Mouse (Mus musculus) erythroblast, embryonic 14.5 days (primary cell): Measurements from ENCODE around the gene Tmed10. TPM values are rescaled to one million over a fixed set of nuclear protein-coding genes. Genes with fewer than 3 reads are reported as not detected.

Experiments used
- H3K27me3 ChIP-seq: 2 replicates; pipeline ENCODE4 v1.6.1; 2012; ENCODE audit warnings: inconsistent platforms; ENCODE audit not compliant: control insufficient read depth
- H3K36me3 ChIP-seq: 2 replicates; pipeline ENCODE4 v1.6.1; 2012; ENCODE audit warnings: mild to moderate bottlenecking, inconsistent platforms; ENCODE audit not compliant: control insufficient read depth
- H3K4me1 ChIP-seq: 2 replicates; pipeline ENCODE4 v1.6.1; 2012; ENCODE audit warnings: inconsistent platforms; ENCODE audit not compliant: control insufficient read depth
- H3K4me3 ChIP-seq: replicated peaks from 2 replicates; pipeline ENCODE3; 2012; ENCODE audit warnings: moderate library complexity, mild to moderate bottlenecking, inconsistent platforms
- H3K9me3 ChIP-seq: 2 replicates; pipeline ENCODE4 v1.6.1; 2012; ENCODE audit warnings: low read length, inconsistent platforms, mixed read lengths; ENCODE audit not compliant: control insufficient read depth
- GATA1 ChIP-seq: IDR thresholded peaks from 2 replicates; pipeline ENCODE4 v1.6.1; 2012; ENCODE audit warnings: low read length, inconsistent platforms, mixed read lengths
- TAL1 ChIP-seq: IDR thresholded peaks from 3 replicates; pipeline ENCODE4 v1.6.1; 2012; ENCODE audit warnings: low read length, inconsistent platforms, mixed read lengths
- polyA plus RNA-seq: library from polyadenylated mRNA; stranded (reverse); fragments of >175 nt; gene quantifications from 2 replicates; pipeline ENCODE4 v1.2.3, GENCODE M21; 2012

Tmed10 gene
- polyA plus RNA-seq, 1 experiment: 20.4 TPM

- Histone ChIP-seq H3K4me3 (no peak overlapping the region), H3K9me3 (no peaks in the 10 kb centered on the region), H3K36me3 (no peaks in the 10 kb centered on the region), H3K4me1 (peaks cover 2% of the 10 kb centered on the region), H3K27me3 (peaks cover 12% of the 10 kb centered on the region)
- TF ChIP-seq GATA1: no peak
- TF ChIP-seq TAL1: no peak
Measured at GRCm38 (mm10) chr12:85381570-85381969, 6.9 kb upstream of the Tmed10 start.

GRCm38 (mm10) chr12:85380942-85381341, 6.3 kb upstream of the Tmed10 start:
- no peaks in the 10 kb centered on the region for H3K9me3 ChIP-seq
- no peaks in the 10 kb centered on the region for H3K36me3 ChIP-seq
- H3K27me3 ChIP-seq: peaks cover 9% of the 10 kb centered on the region
- no peak overlapping the region for H3K4me3 ChIP-seq
- TF ChIP-seq TAL1: no peak
- no peak for TF ChIP-seq GATA1
- peaks cover 2% of the 10 kb centered on the region for H3K4me1 ChIP-seq

- no peaks in the 10 kb centered on the region for H3K9me3 ChIP-seq
- H3K36me3 ChIP-seq: no peaks in the 10 kb centered on the region
- H3K4me3 ChIP-seq: no peak overlapping the region
- TF ChIP-seq TAL1: no peak
- TF ChIP-seq GATA1: no peak
- H3K4me1 ChIP-seq: peaks cover 8% of the 10 kb centered on the region
- H3K27me3 ChIP-seq: peaks cover 3% of the 10 kb centered on the region
Measured at GRCm38 (mm10) chr12:85380308-85380707, 5.7 kb upstream of the Tmed10 start.

- no peak for TF ChIP-seq GATA1
- no peak for TF ChIP-seq TAL1
- peaks cover 16% of the 10 kb centered on the region for H3K4me1 ChIP-seq
Measured at GRCm38 (mm10) chr12:85378271-85378670, 3.6 kb upstream of the Tmed10 start.

GRCm38 (mm10) chr12:85373591-85374560, 771 bp downstream of the Tmed10 start:
- TF ChIP-seq TAL1: no peak
- no peak for TF ChIP-seq GATA1
- H3K4me1 ChIP-seq: peaks cover 51% of the 10 kb centered on the region
- peaks cover 10% of the 10 kb centered on the region for H3K36me3 ChIP-seq
- peak overlapping the region; percentile 92 for H3K4me3 ChIP-seq
- no peaks in the 10 kb centered on the region for H3K27me3 ChIP-seq
- no peaks in the 10 kb centered on the region for H3K9me3 ChIP-seq

More at GRCm38 (mm10) chr12:85378271-85378670, 3.6 kb upstream of the Tmed10 start:
- no peak overlapping the region for H3K4me3 ChIP-seq
- no peaks in the 10 kb centered on the region for H3K36me3 ChIP-seq
- no peaks in the 10 kb centered on the region for H3K9me3 ChIP-seq
- no peaks in the 10 kb centered on the region for H3K27me3 ChIP-seq

- Histone ChIP-seq H3K4me3 (no peak overlapping the region), H3K4me1 (peaks cover 60% of the 10 kb centered on the region), H3K36me3 (peaks cover 14% of the 10 kb centered on the region), H3K27me3 (no peaks in the 10 kb centered on the region), H3K9me3 (no peaks in the 10 kb centered on the region)
- TF ChIP-seq GATA1 (no peak), TAL1 (no peak)
Measured at GRCm38 (mm10) chr12:85372068-85372665, 2.5 kb downstream of the Tmed10 start.

GRCm38 (mm10) chr12:85368441-85369063, 6.1 kb downstream of the Tmed10 start:
- Histone ChIP-seq H3K4me3 (no peak overlapping the region), H3K9me3 (no peaks in the 10 kb centered on the region), H3K27me3 (no peaks in the 10 kb centered on the region), H3K36me3 (peaks cover 26% of the 10 kb centered on the region), H3K4me1 (peaks cover 49% of the 10 kb centered on the region)
- TF ChIP-seq TAL1 (no peak), GATA1 (no peak)

- no peak overlapping the region for H3K4me3 ChIP-seq
- no peak for TF ChIP-seq TAL1
- H3K36me3 ChIP-seq: peaks cover 27% of the 10 kb centered on the region
- H3K27me3 ChIP-seq: no peaks in the 10 kb centered on the region
- peaks cover 33% of the 10 kb centered on the region for H3K4me1 ChIP-seq
- H3K9me3 ChIP-seq: no peaks in the 10 kb centered on the region
Measured at GRCm38 (mm10) chr12:85366271-85366670, 8.4 kb downstream of the Tmed10 start.

- H3K36me3 ChIP-seq: peaks cover 31% of the 10 kb centered on the region
- H3K4me1 ChIP-seq: peaks cover 9% of the 10 kb centered on the region
- TF ChIP-seq TAL1: no peak
- TF ChIP-seq GATA1: no peak
- no peaks in the 10 kb centered on the region for H3K27me3 ChIP-seq
- no peak overlapping the region for H3K4me3 ChIP-seq
- H3K9me3 ChIP-seq: no peaks in the 10 kb centered on the region
Measured at GRCm38 (mm10) chr12:85362510-85362909, 12.1 kb downstream of the Tmed10 start.
